Mouse (Mus musculus) heart, postnatal 0 days (tissue): ENCODE measurements around the gene Sf3a2.

Source experiments
- CTCF ChIP-seq: IDR thresholded peaks from 2 replicates; pipeline ENCODE4 v1.5.1; 2016; ENCODE audit warnings: antibody characterized with exemption, control low read depth, low read depth
- EP300 ChIP-seq: IDR thresholded peaks from 2 replicates; pipeline ENCODE4 v1.6.1; 2016; ENCODE audit warnings: antibody characterized with exemption, low read depth

- TF ChIP-seq CTCF: no peak
- TF ChIP-seq EP300: no peak
Observed at GRCm38 (mm10) chr10:80819406-80819805, 21.4 kb downstream of the Sf3a2 start.
